In genomic region chr3:128002905-128003641, GRCm38 (mm10) we compare ENCODE assay signal across 22 mouse cellular contexts.
DNase-seq lines count a peak whose midpoint lies in the region; ATAC-seq and TF ChIP-seq lines count a peak whose summit lies in the region.
"Had no signal": no experiment of that assay in that cellular context is flagged by ENCODE, and none has a peak within 500 bp of the region (broad histone marks: within the 10 kb centered on the region; RNA-seq: fewer than 3 reads in every experiment).

No protein-coding gene starts in this region.

- H3K4me1 ChIP-seq in embryonic facial prominence, embryonic 13.5 days, result peaks cover 4% of the 10 kb centered on the region
- peaks cover 3% of the 10 kb centered on the region; the same call in 1 of the 2 replicates for H3K4me1 ChIP-seq in embryonic facial prominence, embryonic 10.5 days
- peaks cover 13% of the 10 kb centered on the region; the same call in 1 of the 2 replicates for H3K4me1 ChIP-seq in kidney, embryonic 15.5 days
- H3K4me1 ChIP-seq in midbrain, embryonic 14.5 days (ENCODE audit: control insufficient read depth, insufficient read depth, low read length), result no peaks in the 10 kb centered on the region
- H3K4me1 ChIP-seq in midbrain, postnatal 0 days (ENCODE audit: insufficient read depth, low read length), result no peaks in the 10 kb centered on the region
- no peaks in the 10 kb centered on the region for H3K4me1 ChIP-seq in hindbrain, embryonic 16.5 days (ENCODE audit: control insufficient read depth, insufficient read depth, low read depth, low read length)
- H3K4me1 ChIP-seq: hindbrain, embryonic 13.5 days; limb, embryonic 13.5 days; midbrain, embryonic 15.5 days had no signal

- H3K4me3 ChIP-seq in embryonic facial prominence, embryonic 13.5 days, result no peak overlapping the region
- no peak overlapping the region for H3K4me3 ChIP-seq in embryonic facial prominence, embryonic 10.5 days
- no peak overlapping the region for H3K4me3 ChIP-seq in kidney, embryonic 15.5 days (replicated peaks)
- no peak overlapping the region for H3K4me3 ChIP-seq in midbrain, embryonic 14.5 days (replicated peaks; ENCODE audit: low read depth, low read length)
- no peak overlapping the region for H3K4me3 ChIP-seq in midbrain, postnatal 0 days (ENCODE audit: low read depth, low read length)
- H3K4me3 ChIP-seq in hindbrain, embryonic 16.5 days (ENCODE audit: low read length), result no peak overlapping the region
- H3K4me3 ChIP-seq: erythroblast, embryonic 14.5 days; gastrocnemius, adult 2 months; hindbrain, embryonic 13.5 days; limb, embryonic 13.5 days; midbrain, embryonic 15.5 days had no signal

- ATAC-seq in embryonic facial prominence, embryonic 13.5 days (ENCODE audit: insufficient number of reproducible peaks, insufficient read depth, low FRiP score, low TSS enrichment, low read depth), result no peak
- no peak for ATAC-seq in kidney, embryonic 15.5 days (replicated peaks; ENCODE audit: low FRiP score)
- ATAC-seq in midbrain, embryonic 14.5 days (ENCODE audit: low FRiP score, low TSS enrichment), result no peak
- ATAC-seq in midbrain, postnatal 0 days (ENCODE audit: low FRiP score), result no peak
- ATAC-seq in hindbrain, embryonic 16.5 days, result no peak
- ATAC-seq: inflammation-experienced regulatory T-cells, adult 6 months had no signal

- H3K27me3 ChIP-seq in embryonic facial prominence, embryonic 13.5 days, result 0 out of 2 replicates have a peak, but pooled peaks cover 3% of the 10 kb centered on the region
- H3K27me3 ChIP-seq in embryonic facial prominence, embryonic 10.5 days (replicated peaks; ENCODE audit: low read depth, poor library complexity, severe bottlenecking), result no peaks in the 10 kb centered on the region
- no peaks in the 10 kb centered on the region for H3K27me3 ChIP-seq in kidney, embryonic 15.5 days
- no peaks in the 10 kb centered on the region for H3K27me3 ChIP-seq in midbrain, embryonic 14.5 days (ENCODE audit: control insufficient read depth, insufficient read depth, low read length)
- H3K27me3 ChIP-seq in midbrain, postnatal 0 days (ENCODE audit: insufficient read depth, low read length), result no peaks in the 10 kb centered on the region
- 0 out of 2 replicates have a peak, but pooled peaks cover 2% of the 10 kb centered on the region for H3K27me3 ChIP-seq in hindbrain, embryonic 16.5 days (replicated peaks; ENCODE audit: control insufficient read depth, insufficient read depth, low read length)
- H3K27me3 ChIP-seq: hindbrain, embryonic 13.5 days; midbrain, embryonic 15.5 days had no signal

- DNase-seq in embryonic facial prominence, embryonic 10.5 days (ENCODE audit: low spot score), result no peak
- no peak for DNase-seq in kidney, adult 8-10 months
- peak; percentile 15 for DNase-seq in midbrain, embryonic 14.5 days
- DNase-seq in midbrain, postnatal 0 days (ENCODE audit: low spot score), result no peak
- no peak for DNase-seq in thymus, postnatal 14 days
- DNase-seq: adrenal gland, postnatal 25 days; cerebellum, adult 11 months; cerebellum, adult 9-11 months; gastrocnemius, adult 2 months; heart, postnatal 36 days; kidney, adult 9 months; lung, embryonic 14.5 days; thymus, adult 2 months had no signal

- H3K36me3 ChIP-seq in embryonic facial prominence, embryonic 13.5 days, result no peaks in the 10 kb centered on the region
- H3K36me3 ChIP-seq in embryonic facial prominence, embryonic 10.5 days (replicated peaks), result no peaks in the 10 kb centered on the region
- H3K36me3 ChIP-seq in kidney, embryonic 15.5 days, result no peaks in the 10 kb centered on the region
- no peaks in the 10 kb centered on the region for H3K36me3 ChIP-seq in midbrain, embryonic 14.5 days (ENCODE audit: control insufficient read depth, insufficient read depth, low read length)
- no peaks in the 10 kb centered on the region for H3K36me3 ChIP-seq in midbrain, postnatal 0 days (ENCODE audit: insufficient read depth, low read length)
- H3K36me3 ChIP-seq in hindbrain, embryonic 16.5 days (ENCODE audit: control insufficient read depth, insufficient read depth, low read length), result no peaks in the 10 kb centered on the region
- H3K36me3 ChIP-seq: hindbrain, embryonic 13.5 days; limb, embryonic 13.5 days; midbrain, embryonic 15.5 days had no signal

- H3K27ac ChIP-seq in embryonic facial prominence, embryonic 13.5 days, result peak overlapping the region; percentile 11
- H3K27ac ChIP-seq in embryonic facial prominence, embryonic 10.5 days (replicated peaks), result no peak overlapping the region
- H3K27ac ChIP-seq in kidney, embryonic 15.5 days, result no peak overlapping the region
- no peak overlapping the region for H3K27ac ChIP-seq in midbrain, embryonic 14.5 days (replicated peaks; ENCODE audit: low read depth, low read length)
- no peak overlapping the region for H3K27ac ChIP-seq in midbrain, postnatal 0 days (ENCODE audit: low read depth, low read length)
- no peak overlapping the region for H3K27ac ChIP-seq in hindbrain, embryonic 16.5 days (ENCODE audit: low read depth, low read length)
- H3K27ac ChIP-seq: gastrocnemius, adult 2 months; hindbrain, embryonic 13.5 days; limb, embryonic 13.5 days; liver, embryonic 14.5 days; midbrain, embryonic 15.5 days had no signal

- no peak for TF ChIP-seq CTCF in midbrain, postnatal 0 days (IDR thresholded peaks at IDR 0.05)

- 56% methylated on average over 18 of the region's 18 CpGs for WGBS in embryonic facial prominence, embryonic 13.5 days
- 91% methylated on average over 18 of the region's 18 CpGs for WGBS in embryonic facial prominence, embryonic 10.5 days
- 39% methylated on average over 18 of the region's 18 CpGs for WGBS in kidney, embryonic 15.5 days
- 72% methylated on average over 18 of the region's 18 CpGs for WGBS in midbrain, embryonic 14.5 days
- 65% methylated on average over 18 of the region's 18 CpGs for WGBS in midbrain, postnatal 0 days
- 77% methylated on average over 18 of the region's 18 CpGs for WGBS in hindbrain, embryonic 16.5 days

- H3K4me2 ChIP-seq in embryonic facial prominence, embryonic 13.5 days, result no peak overlapping the region
- peak overlapping the region; percentile 36 for H3K4me2 ChIP-seq in kidney, embryonic 15.5 days
- no peak overlapping the region for H3K4me2 ChIP-seq in midbrain, embryonic 14.5 days (ENCODE audit: low read length)
- no peak overlapping the region for H3K4me2 ChIP-seq in midbrain, postnatal 0 days (ENCODE audit: low read depth, low read length, poor library complexity, severe bottlenecking)
- no peak overlapping the region for H3K4me2 ChIP-seq in hindbrain, embryonic 16.5 days (ENCODE audit: low read length)
- H3K4me2 ChIP-seq: hindbrain, embryonic 13.5 days; limb, embryonic 13.5 days; lung, embryonic 14.5 days; midbrain, embryonic 15.5 days had no signal

- H3K9me3 ChIP-seq in embryonic facial prominence, embryonic 13.5 days, result no peaks in the 10 kb centered on the region
- no peaks in the 10 kb centered on the region for H3K9me3 ChIP-seq in embryonic facial prominence, embryonic 10.5 days
- H3K9me3 ChIP-seq in kidney, embryonic 15.5 days (replicated peaks), result no peaks in the 10 kb centered on the region
- H3K9me3 ChIP-seq in midbrain, embryonic 14.5 days (ENCODE audit: control insufficient read depth, low read length), result no peaks in the 10 kb centered on the region
- no peaks in the 10 kb centered on the region for H3K9me3 ChIP-seq in midbrain, postnatal 0 days (ENCODE audit: low read length)
- H3K9me3 ChIP-seq in hindbrain, embryonic 16.5 days (ENCODE audit: control insufficient read depth, low read length), result no peaks in the 10 kb centered on the region
- H3K9me3 ChIP-seq: hindbrain, embryonic 13.5 days; limb, embryonic 13.5 days; midbrain, embryonic 15.5 days had no signal

- H3K9ac ChIP-seq in embryonic facial prominence, embryonic 13.5 days, result no peak overlapping the region
- no peak overlapping the region for H3K9ac ChIP-seq in kidney, embryonic 15.5 days
- H3K9ac ChIP-seq in midbrain, embryonic 14.5 days (replicated peaks; ENCODE audit: low read length), result no peak overlapping the region
- no peak overlapping the region for H3K9ac ChIP-seq in midbrain, postnatal 0 days (replicated peaks; ENCODE audit: low read length, poor library complexity, severe bottlenecking)
- H3K9ac ChIP-seq in hindbrain, embryonic 16.5 days (ENCODE audit: low read depth, low read length), result no peak overlapping the region
- H3K9ac ChIP-seq: hindbrain, embryonic 13.5 days; limb, embryonic 13.5 days; liver, embryonic 14.5 days; lung, embryonic 14.5 days; midbrain, embryonic 15.5 days had no signal
